Mouse (Mus musculus) cerebellum, adult 2 months (tissue): ENCODE results near the gene Lcn8.

ENCODE experiments used
- CTCF ChIP-seq: fragments of 200-500 bp; IDR thresholded peaks from 2 replicates; pipeline ENCODE4 v1.5.1; 2011; ENCODE audit warnings: low read depth, mild to moderate bottlenecking, control low read depth, low read length, moderate library complexity, borderline replicate concordance; ENCODE audit not compliant: insufficient read depth
- POLR2A ChIP-seq: fragments of 200-500 bp; IDR thresholded peaks from 2 replicates; pipeline ENCODE4 v1.6.1; 2011; ENCODE audit warnings: low read length, control low read depth, borderline replicate concordance; ENCODE audit not compliant: insufficient read depth

DNA sequence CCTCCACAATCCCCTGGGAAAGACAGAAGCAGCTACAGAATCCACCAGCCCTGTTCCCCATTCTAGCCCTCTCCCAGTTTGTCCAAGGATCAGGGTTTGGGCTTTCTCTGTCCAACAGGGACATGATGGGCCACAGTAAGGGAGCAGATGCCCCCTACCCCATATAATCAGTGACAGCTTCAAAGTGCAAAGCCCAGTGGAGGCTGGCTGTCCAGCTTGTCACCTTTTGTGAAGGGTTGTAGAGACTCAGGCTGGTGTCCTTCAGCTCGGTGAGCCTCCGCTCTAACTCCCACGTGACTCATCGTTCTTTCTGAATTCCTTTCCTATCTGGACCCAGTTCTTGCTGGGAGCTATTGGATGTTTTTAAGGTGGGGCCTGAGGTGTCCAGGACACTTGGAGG is 50.8 kb downstream of the Lcn8 start:
- TF ChIP-seq CTCF = no peak
- no peak for TF ChIP-seq POLR2A
